ENCODE assay signal across 8 mouse cellular contexts in genomic region chr16:20537071-20537471, GRCm38 (mm10). TPM values are rescaled to one million over a fixed set of nuclear protein-coding genes. Genes with fewer than 3 reads are reported as not detected.
A peak's percentile ranks its signal among the peaks of the same experiment; 100 is the strongest.
DNase-seq lines count a peak whose midpoint lies in the region; ATAC-seq and TF ChIP-seq lines count a peak whose summit lies in the region.

No protein-coding gene starts in this region.

- intact Hi-C loops in left cerebral cortex, postnatal 25 days (cut with DNase I): loop anchor here (5.0 kb wide), 1 partner anchor 115 kb away; the partner anchor contains the start of gene Psmd2

- peak overlapping the region; percentile 64 for H3K4me2 ChIP-seq in embryonic facial prominence, embryonic 13.5 days
- peak overlapping the region; percentile 91 for H3K4me2 ChIP-seq in hindbrain, postnatal 0 days (ENCODE audit: low read depth, low read length)
- peak overlapping the region; percentile 78 for H3K4me2 ChIP-seq in liver, embryonic 14.5 days (ENCODE audit: low read depth)

- no peaks in the 10 kb centered on the region for H3K27me3 ChIP-seq in Patski
- no peaks in the 10 kb centered on the region for H3K27me3 ChIP-seq in embryonic facial prominence, embryonic 13.5 days
- no peaks in the 10 kb centered on the region for H3K27me3 ChIP-seq in hindbrain, postnatal 0 days (ENCODE audit: insufficient read depth, low read length)
- no peaks in the 10 kb centered on the region for H3K27me3 ChIP-seq in liver, embryonic 14.5 days (ENCODE audit: control insufficient read depth, insufficient read depth, low read length)

- H3K4me1 ChIP-seq in embryonic facial prominence, embryonic 13.5 days: peaks cover 22% of the 10 kb centered on the region
- H3K4me1 ChIP-seq in hindbrain, postnatal 0 days (ENCODE audit: insufficient read depth, low read length): peaks cover 18% of the 10 kb centered on the region
- H3K4me1 ChIP-seq in liver, embryonic 14.5 days (replicated peaks; ENCODE audit: control insufficient read depth in 2 of 2, insufficient read depth in 2 of 2, low read length in 1 of 2): peaks cover 17 to 26% of the 10 kb centered on the region in 2 experiments

- peak overlapping the region; percentile 33; the same call in 1 of the 2 replicates for H3K27ac ChIP-seq in embryonic facial prominence, embryonic 13.5 days
- peak overlapping the region; percentile 3 for H3K27ac ChIP-seq in hindbrain, postnatal 0 days
- H3K27ac ChIP-seq in liver, embryonic 14.5 days: peak overlapping the region; percentile 89

- peaks cover 56% of the 10 kb centered on the region for H3K36me3 ChIP-seq in embryonic facial prominence, embryonic 13.5 days
- peaks cover 44% of the 10 kb centered on the region for H3K36me3 ChIP-seq in hindbrain, postnatal 0 days (ENCODE audit: insufficient read depth, low read length)
- peaks cover 45% of the 10 kb centered on the region for H3K36me3 ChIP-seq in liver, embryonic 14.5 days (replicated peaks; ENCODE audit: control insufficient read depth, insufficient read depth, low read depth)

- ATAC-seq in Patski: peak; percentile 88
- ATAC-seq in embryonic facial prominence, embryonic 13.5 days (ENCODE audit: insufficient number of reproducible peaks, insufficient read depth, low FRiP score, low TSS enrichment, low read depth): no peak
- no peak for ATAC-seq in hindbrain, postnatal 0 days
- ATAC-seq in liver, embryonic 14.5 days (ENCODE audit: insufficient read depth): no peak
- no peak for ATAC-seq in monocyte, adult 5-6 weeks (replicated peaks; ENCODE audit: insufficient number of reproducible peaks, low FRiP score, low TSS enrichment, poor library complexity, severe bottlenecking)

- peak; percentile 16 to 29 for DNase-seq in left cerebral cortex, adult 18-20 months (ENCODE audit: low spot score in 2 of 2)
- DNase-seq in left cerebral cortex, postnatal 25 days (ENCODE audit: low spot score in 2 of 2): no peak
- peak; percentile 86 for DNase-seq in Patski (ENCODE audit: low read depth, low spot score)
- DNase-seq in hindbrain, postnatal 0 days (ENCODE audit: low spot score): peak; percentile 24
- DNase-seq in liver, embryonic 14.5 days (ENCODE audit: low read depth in 3 of 3, low spot score in 3 of 3): peak in 1 of 3 experiments; percentile 55
- DNase-seq in frontal cortex, postnatal 25 days (ENCODE audit: low spot score in 2 of 2): no peak

- H3K9me3 ChIP-seq in embryonic facial prominence, embryonic 13.5 days: no peaks in the 10 kb centered on the region
- no peaks in the 10 kb centered on the region for H3K9me3 ChIP-seq in hindbrain, postnatal 0 days (ENCODE audit: low read length)
- no peaks in the 10 kb centered on the region for H3K9me3 ChIP-seq in liver, embryonic 14.5 days (ENCODE audit: control insufficient read depth, low read length)

- in situ Hi-C loops in Patski (cut with MboI; ENCODE audit: low pct_unique_long_range_greater_than_20kb): no loop called here

- 28% methylated on average over 5 of the region's 5 CpGs for WGBS in embryonic facial prominence, embryonic 13.5 days
- 17% methylated on average over 5 of the region's 5 CpGs for WGBS in hindbrain, postnatal 0 days
- 28% methylated on average over 5 of the region's 5 CpGs for WGBS in liver, embryonic 14.5 days (ENCODE audit: insufficient replicate concordance)

- TF ChIP-seq CTCF in Patski (IDR thresholded peaks at IDR 0.05): no peak
- no peak for TF ChIP-seq CTCF in hindbrain, postnatal 0 days (IDR thresholded peaks at IDR 0.05; ENCODE audit: low read depth)
- peak; percentile 39 for TF ChIP-seq CTCF in liver, embryonic 14.5 days (IDR thresholded peaks at IDR 0.05; ENCODE audit: low read depth)

- POLR2A ChIA-PET in Patski (lab: Charles Lee): interaction anchor here (0.6 to 4.1 kb wide), 3 partner anchors 10 to 27 kb away, joined by 3 to 19 read pairs (median 3); partner anchors contain the start of gene Dvl3

- no peak for TF ChIP-seq EP300 in liver, embryonic 14.5 days (IDR thresholded peaks at IDR 0.05; ENCODE audit: low read depth)

- CTCF ChIA-PET in Patski (lab: Charles Lee): no interaction called here

- peak overlapping the region; percentile 98 for H3K9ac ChIP-seq in embryonic facial prominence, embryonic 13.5 days
- peak overlapping the region; percentile 97 for H3K9ac ChIP-seq in hindbrain, postnatal 0 days (replicated peaks; ENCODE audit: low read length)
- peak overlapping the region; percentile 86 for H3K9ac ChIP-seq in liver, embryonic 14.5 days (replicated peaks)

- peak overlapping the region; percentile 93 for H3K4me3 ChIP-seq in embryonic facial prominence, embryonic 13.5 days
- H3K4me3 ChIP-seq in hindbrain, postnatal 0 days (ENCODE audit: low read length): peak overlapping the region; percentile 96
- peak overlapping the region; percentile 88 to 98 for H3K4me3 ChIP-seq in liver, embryonic 14.5 days (ENCODE audit: insufficient read depth in 1 of 2, low read depth in 2 of 2, low read length in 2 of 2)

RNA-seq across cellular contexts. Expression of gene Ap2m1, which starts 1.8 kb away (rescaled TPM):
- total RNA-seq in left cerebral cortex, adult 18-20 months (2021): 100 to 1,000 TPM; 826 to 873 TPM
- 100 to 1,000 TPM; 900 to 913 TPM for total RNA-seq in left cerebral cortex, postnatal 25 days (2021)
- polyA plus RNA-seq in Patski (2021): 707 TPM
- polyA plus RNA-seq in embryonic facial prominence, embryonic 13.5 days (2015; fragmentation: Nextera tagmentation; extraction: Ambion mirVana): 610 and 646 TPM in 2 replicates
- 966 and 1,021 TPM in 2 replicates for total RNA-seq in hindbrain, postnatal 0 days (2014; rRNA removed)
- polyA plus RNA-seq in hindbrain, postnatal 0 days (2015; fragmentation: Nextera tagmentation; extraction: Ambion mirVana): 1,289 and 1,346 TPM in 2 replicates
- 259 and 268 TPM in 2 replicates for polyA plus RNA-seq in liver, embryonic 14.5 days (2012; rRNA removed)
- polyA plus RNA-seq in liver, embryonic 14.5 days (2014; fragmentation: Nextera tagmentation; extraction: Ambion mirVana): 364 and 392 TPM in 2 replicates
- 128 to 192 TPM (median 148 TPM) in 3 replicates for total RNA-seq in monocyte, adult 5-6 weeks (2017)

RNA-seq across cellular contexts. Expression of gene Abcf3, which starts 11.3 kb away (rescaled TPM):
- 100 to 1,000 TPM; 100 to 120 TPM for total RNA-seq in left cerebral cortex, adult 18-20 months (2021)
- 10 to 100 TPM; 82.5 to 91.4 TPM for total RNA-seq in left cerebral cortex, postnatal 25 days (2021)
- polyA plus RNA-seq in Patski (2021): 61.5 TPM
- 65.0 and 77.4 TPM in 2 replicates for polyA plus RNA-seq in embryonic facial prominence, embryonic 13.5 days (2015; fragmentation: Nextera tagmentation; extraction: Ambion mirVana)
- 42.1 and 63.4 TPM in 2 replicates for total RNA-seq in hindbrain, postnatal 0 days (2014; rRNA removed)
- polyA plus RNA-seq in hindbrain, postnatal 0 days (2015; fragmentation: Nextera tagmentation; extraction: Ambion mirVana): 67.5 and 73.2 TPM in 2 replicates
- polyA plus RNA-seq in liver, embryonic 14.5 days (2012; rRNA removed): 14.3 and 15.0 TPM in 2 replicates
- 19.5 and 24.4 TPM in 2 replicates for polyA plus RNA-seq in liver, embryonic 14.5 days (2014; fragmentation: Nextera tagmentation; extraction: Ambion mirVana)
- total RNA-seq in monocyte, adult 5-6 weeks (2017): 56.4 to 86.6 TPM (median 76.3 TPM) in 3 replicates

RNA-seq across cellular contexts. Expression of gene Dvl3, which starts 20.3 kb away (rescaled TPM):
- total RNA-seq in left cerebral cortex, adult 18-20 months (2021): 10 to 100 TPM; 57.0 to 57.5 TPM
- 10 to 100 TPM; 70.9 to 72.1 TPM for total RNA-seq in left cerebral cortex, postnatal 25 days (2021)
- 52.8 TPM for polyA plus RNA-seq in Patski (2021)
- polyA plus RNA-seq in embryonic facial prominence, embryonic 13.5 days (2015; fragmentation: Nextera tagmentation; extraction: Ambion mirVana): 26.7 and 27.1 TPM in 2 replicates
- total RNA-seq in hindbrain, postnatal 0 days (2014; rRNA removed): 44.3 and 48.6 TPM in 2 replicates
- 22.3 and 25.7 TPM in 2 replicates for polyA plus RNA-seq in hindbrain, postnatal 0 days (2015; fragmentation: Nextera tagmentation; extraction: Ambion mirVana)
- polyA plus RNA-seq in liver, embryonic 14.5 days (2012; rRNA removed): 7.3 and 8.8 TPM in 2 replicates
- polyA plus RNA-seq in liver, embryonic 14.5 days (2014; fragmentation: Nextera tagmentation; extraction: Ambion mirVana): 4.9 and 5.0 TPM in 2 replicates
- 2.7 to 8.4 TPM (median 5.5 TPM) in 3 replicates for total RNA-seq in monocyte, adult 5-6 weeks (2017)

RNA-seq across cellular contexts. Expression of gene Eif2b5, which starts 38.5 kb away (rescaled TPM):
- 10 to 100 TPM; 55.8 to 65.4 TPM for total RNA-seq in left cerebral cortex, adult 18-20 months (2021)
- total RNA-seq in left cerebral cortex, postnatal 25 days (2021): 10 to 100 TPM; 60.8 to 61.7 TPM
- polyA plus RNA-seq in Patski (2021): 82.8 TPM
- 96.6 and 114 TPM in 2 replicates for polyA plus RNA-seq in embryonic facial prominence, embryonic 13.5 days (2015; fragmentation: Nextera tagmentation; extraction: Ambion mirVana)
- 102 and 109 TPM in 2 replicates for total RNA-seq in hindbrain, postnatal 0 days (2014; rRNA removed)
- 80.9 and 81.4 TPM in 2 replicates for polyA plus RNA-seq in hindbrain, postnatal 0 days (2015; fragmentation: Nextera tagmentation; extraction: Ambion mirVana)
- 19.6 and 23.3 TPM in 2 replicates for polyA plus RNA-seq in liver, embryonic 14.5 days (2012; rRNA removed)
- 39.0 and 44.1 TPM in 2 replicates for polyA plus RNA-seq in liver, embryonic 14.5 days (2014; fragmentation: Nextera tagmentation; extraction: Ambion mirVana)
- total RNA-seq in monocyte, adult 5-6 weeks (2017): 41.2 to 57.3 TPM (median 43.4 TPM) in 3 replicates

RNA-seq across cellular contexts. Expression of gene Vwa5b2, which starts 52.2 kb away (rescaled TPM):
- 10 to 100 TPM; 50.1 to 62.9 TPM for total RNA-seq in left cerebral cortex, adult 18-20 months (2021)
- total RNA-seq in left cerebral cortex, postnatal 25 days (2021): 10 to 100 TPM; 49.0 to 58.2 TPM
- polyA plus RNA-seq in Patski (2021): 0.55 TPM
- polyA plus RNA-seq in embryonic facial prominence, embryonic 13.5 days (2015; fragmentation: Nextera tagmentation; extraction: Ambion mirVana): 1.6 and 2.8 TPM in 2 replicates
- total RNA-seq in hindbrain, postnatal 0 days (2014; rRNA removed): 49.9 and 60.2 TPM in 2 replicates
- polyA plus RNA-seq in hindbrain, postnatal 0 days (2015; fragmentation: Nextera tagmentation; extraction: Ambion mirVana): 32.6 and 32.8 TPM in 2 replicates
- 0.23 and 0.35 TPM in 2 replicates for polyA plus RNA-seq in liver, embryonic 14.5 days (2012; rRNA removed)
- polyA plus RNA-seq in liver, embryonic 14.5 days (2014; fragmentation: Nextera tagmentation; extraction: Ambion mirVana): 0.18 and 0.19 TPM in 2 replicates
- not detected in 3 replicates for total RNA-seq in monocyte, adult 5-6 weeks (2017)

Comparison
In these comparisons a context has a peak if more than half of its experiments do, and no peak if none do; other contexts are left out.
1. DNase-seq: peak in left cerebral cortex, adult 18-20 months (2 of 2), Patski (single experiment) and hindbrain, postnatal 0 days (single experiment); none in left cerebral cortex, postnatal 25 days (0 of 2) and frontal cortex, postnatal 25 days (0 of 2).
2. H3K27ac ChIP-seq: peak in every context shown above with its lines; median percentile 89 in liver, embryonic 14.5 days; 33 in embryonic facial prominence, embryonic 13.5 days; 3 in hindbrain, postnatal 0 days.
3. Peak in every context shown above with its lines, with median percentiles within 50 percentile points of each other: H3K4me2 ChIP-seq, H3K4me3 ChIP-seq and H3K9ac ChIP-seq.